Mouse (Mus musculus): Measurements from ENCODE around the gene Calr3. TPM values are rescaled to one million over a fixed set of nuclear protein-coding genes. Genes with fewer than 3 reads are reported as not detected.

The Calr3 gene
- total RNA-seq, 2 experiments from 2014 or later: 0.96 to 1.4 TPM

DNA sequence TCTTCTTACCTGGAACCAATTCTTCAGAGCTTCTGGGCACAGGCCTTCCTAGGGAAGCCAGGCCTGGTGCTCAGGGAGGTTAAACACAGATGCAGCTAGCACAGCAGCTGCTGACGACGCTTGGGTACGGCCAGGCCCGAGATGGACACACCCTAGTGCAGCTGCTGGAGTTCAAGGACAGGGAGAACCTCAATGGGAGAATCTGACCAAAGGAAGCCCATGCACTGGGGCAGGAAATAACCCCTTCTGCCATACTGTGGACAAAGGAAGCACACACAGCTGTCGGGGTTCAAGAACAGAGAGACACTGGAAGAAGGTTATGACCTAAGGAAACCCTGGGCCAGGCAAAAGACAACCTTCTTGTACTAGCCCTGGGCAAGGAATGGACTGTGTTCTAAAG, 68.5 kb downstream of the Calr3 start:
- DNase-seq (ENCODE audit: low spot score in 2 of 2): no peak
- intact Hi-C loops (cut with DNase I): no loop called here

Small RNA genes lying within 50 kb of the gene (microRNA-seq; reads per million reads assigned to microRNA genes)
- 2.4 to 2.7 reads per million in 2 experiments for gene Mir7068

Other genes with a start within 250 kb of the Calr3 start
- under 1 TPM in 1 of 2 experiments, not detected in 1; 0.53 TPM for gene Cib3, start 231.0 kb downstream of the Calr3 start, total RNA-seq (2021)
- gene Gm11034, start 230.2 kb downstream of the Calr3 start, total RNA-seq (2021): not detected
- gene Fam32a, start 224.1 kb downstream of the Calr3 start, total RNA-seq (2021): 10 to 100 TPM; 54.4 to 54.8 TPM
- gene Ap1m1, start 203.9 kb downstream of the Calr3 start, total RNA-seq (2021): 10 to 100 TPM; 84.5 to 91.3 TPM
- 1 to 10 TPM; 6.1 to 7.0 TPM for gene Gm10282, start 138.6 kb downstream of the Calr3 start, total RNA-seq (2021)
- 10 to 100 TPM; 13.6 to 18.2 TPM for gene Klf2, start 124.8 kb downstream of the Calr3 start, total RNA-seq (2021)
- gene Eps15l1, start 22.4 kb downstream of the Calr3 start, total RNA-seq (2021): 10 to 100 TPM; 59.9 to 72.1 TPM
- gene 1700030K09Rik, start within 50 bp of the Calr3 start, total RNA-seq (2021): 10 to 100 TPM; 10.9 to 13.5 TPM
- 10 to 100 TPM; 66.5 to 68.6 TPM for gene Cherp, start 31.4 kb upstream of the Calr3 start, total RNA-seq (2021)
- gene Slc35e1, start 48.7 kb upstream of the Calr3 start, total RNA-seq (2021): 10 to 100 TPM; 52.8 to 53.4 TPM
- 10 to 100 TPM in 1 of 2 experiments, 1 to 10 TPM in 1; 9.5 to 10.4 TPM for gene Med26, start 104.4 kb upstream of the Calr3 start, total RNA-seq (2021)
- 100 to 1,000 TPM; 121 to 124 TPM for gene Smim7, start 127.2 kb upstream of the Calr3 start, total RNA-seq (2021)
- 100 to 1,000 TPM; 124 to 142 TPM for gene Tmem38a, start 128.2 kb upstream of the Calr3 start, total RNA-seq (2021)
- 10 to 100 TPM; 43.7 to 49.4 TPM for gene Nwd1, start 202.8 kb upstream of the Calr3 start, total RNA-seq (2021)

All from left cerebral cortex, postnatal 25 days (tissue).